Mouse (Mus musculus) bone marrow macrophage, adult 2 months (primary cell): ENCODE measurements at regions not wholly inside any gene's neighbourhood (a gene's known extent, or its start where the extent isn't known, plus 50 kb on each side); places are given as distances from the start of the nearest gene placed in this dataset.

Experiments
- CTCF ChIP-seq: IDR thresholded peaks from 2 replicates; pipeline ENCODE4 v1.5.1; 2012; ENCODE audit warnings: low read depth, mild to moderate bottlenecking, low read length, moderate library complexity
- POLR2A ChIP-seq: IDR thresholded peaks from 2 replicates; pipeline ENCODE4 v1.6.1; 2012; ENCODE audit warnings: mild to moderate bottlenecking, low read depth, low read length, borderline replicate concordance

DNA sequence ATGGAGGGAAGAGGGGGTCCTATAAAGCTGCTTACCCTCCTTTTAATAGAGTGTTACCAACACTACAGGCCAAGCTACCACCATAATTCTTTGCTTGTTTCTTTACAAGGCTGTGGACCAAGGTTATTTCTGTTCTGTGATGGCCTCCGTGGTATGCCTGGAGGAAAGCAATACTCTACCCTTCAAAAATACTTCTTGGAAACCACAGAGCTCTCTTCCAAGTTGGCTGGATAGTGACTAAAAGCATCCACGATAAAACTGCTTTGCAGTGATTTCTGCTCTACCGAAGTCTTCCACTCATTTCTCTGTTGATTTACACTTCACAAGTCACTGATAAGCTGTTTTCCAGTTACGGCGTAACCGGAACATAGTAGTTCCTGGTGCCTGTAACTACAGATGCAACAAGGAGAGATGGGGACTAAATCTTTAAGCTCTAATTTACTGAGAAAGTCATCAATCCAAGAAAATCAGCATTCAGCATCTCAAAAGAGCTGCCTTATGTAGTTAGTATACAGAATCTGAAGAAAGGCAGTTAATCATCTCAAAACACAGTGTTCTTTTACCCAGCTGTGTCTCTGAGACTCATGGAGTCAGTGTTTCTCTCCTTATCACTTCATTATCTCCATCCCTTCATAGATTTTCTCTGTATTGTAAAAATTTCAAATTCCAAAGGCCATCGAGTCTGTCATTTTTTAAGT lies 216.1 kb upstream of the Pfn2 start:
- TF ChIP-seq CTCF (no peak), POLR2A (no peak)
